Mouse (Mus musculus) pancreas, adult 10 weeks (tissue): ENCODE results near the gene Msantd3. TPM values are rescaled to one million over a fixed set of nuclear protein-coding genes. Genes with fewer than 3 reads are reported as not detected.

Experiments
- polyA plus RNA-seq: library from polyadenylated mRNA; stranded (reverse); fragments of 350-450 nt; fragmentation: Illumina TruSeq; extraction: RNeasy Lipid Tissue Mini Kit (QIAGEN cat#74804); gene quantifications from one replicate; pipeline ENCODE4 v1.2.3, GENCODE M21; 2015; ENCODE audit warnings: low read depth, low replicate concordance; ENCODE audit not compliant: insufficient read depth

Msantd3 gene
- polyA plus RNA-seq: 2.4 TPM

GRCm38 (mm10) chr4:48539841-48540575 is at the start of gene Msantd3:
Gene Msantd3 (plus strand): TSS chr4:48539935.

GRCm38 (mm10) chr4:48584421-48585240 is 44.9 kb downstream of the Msantd3 start, which contains the start of gene Tmeff1:
Gene Tmeff1 (plus strand): TSS chr4:48585174.

Other genes starting within 250 kb of the Msantd3 start
- gene Tex10, start 66.5 kb upstream of the Msantd3 start, polyA plus RNA-seq: 4.5 TPM
- 1.7 TPM for gene Tmeff1, start 45.2 kb downstream of the Msantd3 start, polyA plus RNA-seq
- not detected for gene Cavin4, start 123.6 kb downstream of the Msantd3 start, polyA plus RNA-seq